ENCODE assay signal across 8 mouse cellular contexts in genomic region chr8:105606189-105607023, GRCm38 (mm10). TPM values are rescaled to one million over a fixed set of nuclear protein-coding genes. Genes with fewer than 3 reads are reported as not detected.
DNase-seq lines count a peak whose midpoint lies in the region; ATAC-seq and TF ChIP-seq lines count a peak whose summit lies in the region.

No protein-coding gene starts in this region.

- H3K27ac ChIP-seq in embryonic facial prominence, embryonic 13.5 days, result peak overlapping the region; percentile 83; the same call in 1 of the 2 replicates
- H3K27ac ChIP-seq in limb, embryonic 14.5 days (replicated peaks; ENCODE audit: low read depth, low read length), result peak overlapping the region; percentile 80
- peak overlapping the region; percentile 89 for H3K27ac ChIP-seq in midbrain, embryonic 15.5 days

- peak; percentile 51 to 63 for DNase-seq in urinary bladder, adult 18-20 months (ENCODE audit: low spot score in 2 of 2)
- no peak for DNase-seq in urinary bladder, postnatal 10 days (ENCODE audit: low spot score)
- DNase-seq in heart, adult 8-10 months (ENCODE audit: low spot score), result peak; percentile 91
- DNase-seq in kidney, adult 8-10 months, result peak; percentile 78 to 87
- DNase-seq in limb, embryonic 14.5 days (ENCODE audit: low spot score), result peak; percentile 85
- DNase-seq in spleen, postnatal 10 days (ENCODE audit: low spot score in 2 of 2), result peak; percentile 71 to 73

- H3K4me1 ChIP-seq in embryonic facial prominence, embryonic 13.5 days, result peaks cover 25% of the 10 kb centered on the region
- peaks cover 22% of the 10 kb centered on the region for H3K4me1 ChIP-seq in limb, embryonic 14.5 days (ENCODE audit: control insufficient read depth, insufficient read depth, low read length)
- H3K4me1 ChIP-seq in midbrain, embryonic 15.5 days, result peaks cover 34% of the 10 kb centered on the region

- H3K4me3 ChIP-seq in embryonic facial prominence, embryonic 13.5 days, result peak overlapping the region; percentile 82
- H3K4me3 ChIP-seq in limb, embryonic 14.5 days (replicated peaks; ENCODE audit: low read length), result peak overlapping the region; percentile 81
- peak overlapping the region; percentile 77 for H3K4me3 ChIP-seq in midbrain, embryonic 15.5 days

- ATAC-seq in embryonic facial prominence, embryonic 13.5 days (ENCODE audit: insufficient number of reproducible peaks, insufficient read depth, low FRiP score, low TSS enrichment, low read depth), result peak; percentile 53
- ATAC-seq in limb, embryonic 14.5 days (ENCODE audit: low FRiP score, low read depth), result peak; percentile 58
- ATAC-seq in midbrain, embryonic 15.5 days (replicated peaks), result peak; percentile 75

- H3K36me3 ChIP-seq in embryonic facial prominence, embryonic 13.5 days, result no peaks in the 10 kb centered on the region
- no peaks in the 10 kb centered on the region for H3K36me3 ChIP-seq in limb, embryonic 14.5 days (ENCODE audit: control insufficient read depth, insufficient read depth, low read length)
- H3K36me3 ChIP-seq in midbrain, embryonic 15.5 days (replicated peaks), result no peaks in the 10 kb centered on the region

- no peaks in the 10 kb centered on the region; the same call in 1 of the 2 replicates for H3K27me3 ChIP-seq in embryonic facial prominence, embryonic 13.5 days
- no peaks in the 10 kb centered on the region for H3K27me3 ChIP-seq in limb, embryonic 14.5 days (ENCODE audit: control insufficient read depth, insufficient read depth, low read length)
- H3K27me3 ChIP-seq in midbrain, embryonic 15.5 days (replicated peaks), result 0 out of 2 replicates have a peak, but pooled peaks cover 4% of the 10 kb centered on the region

- peak overlapping the region; percentile 89 for H3K9ac ChIP-seq in embryonic facial prominence, embryonic 13.5 days
- H3K9ac ChIP-seq in limb, embryonic 14.5 days (ENCODE audit: low read depth, low read length, severe bottlenecking), result peak overlapping the region; percentile 84
- peak overlapping the region; percentile 83 for H3K9ac ChIP-seq in midbrain, embryonic 15.5 days

- 1% methylated on average over 30 of the region's 30 CpGs for WGBS in embryonic facial prominence, embryonic 13.5 days
- 2% methylated on average over 30 of the region's 30 CpGs for WGBS in limb, embryonic 14.5 days
- under 1% methylated on average over 30 of the region's 30 CpGs for WGBS in midbrain, embryonic 15.5 days

- no peak for TF ChIP-seq POLR2A in limb, embryonic 14.5 days (IDR thresholded peaks at IDR 0.05; ENCODE audit: borderline replicate concordance, extremely low read depth, insufficient read depth, insufficient read length)

- no peaks in the 10 kb centered on the region for H3K9me3 ChIP-seq in embryonic facial prominence, embryonic 13.5 days
- H3K9me3 ChIP-seq in limb, embryonic 14.5 days (ENCODE audit: control insufficient read depth, low read length), result no peaks in the 10 kb centered on the region
- no peaks in the 10 kb centered on the region for H3K9me3 ChIP-seq in midbrain, embryonic 15.5 days

- H3K4me2 ChIP-seq in embryonic facial prominence, embryonic 13.5 days, result peak overlapping the region; percentile 98
- H3K4me2 ChIP-seq in limb, embryonic 14.5 days (replicated peaks; ENCODE audit: low read depth, low read length, severe bottlenecking), result peak overlapping the region; percentile 97
- peak overlapping the region; percentile 95 for H3K4me2 ChIP-seq in midbrain, embryonic 15.5 days

RNA-seq across cellular contexts. Expression of gene Ripor1, which starts 1.4 kb away (rescaled TPM):
- polyA plus RNA-seq in embryonic facial prominence, embryonic 13.5 days (2015; fragmentation: Nextera tagmentation; extraction: Ambion mirVana), result 18.6 and 18.7 TPM in 2 replicates
- 10 to 100 TPM; 45.5 to 50.0 (median 47.4) TPM for total RNA-seq in heart, adult 8-10 months (2022)
- 25.0 and 34.3 TPM in 2 replicates for polyA plus RNA-seq in limb, embryonic 14.5 days (2012; rRNA removed)
- polyA plus RNA-seq in limb, embryonic 14.5 days (2014; fragmentation: Nextera tagmentation; extraction: Ambion mirVana), result 18.7 and 22.1 TPM in 2 replicates
- polyA plus RNA-seq in midbrain, embryonic 15.5 days (2015; fragmentation: Nextera tagmentation; extraction: Ambion mirVana), result 35.4 and 36.5 TPM in 2 replicates

RNA-seq across cellular contexts. Expression of gene Ctcf, which starts 30.0 kb away (rescaled TPM):
- 136 and 146 TPM in 2 replicates for polyA plus RNA-seq in embryonic facial prominence, embryonic 13.5 days (2015; fragmentation: Nextera tagmentation; extraction: Ambion mirVana)
- 10 to 100 TPM; 37.4 to 46.3 (median 40.7) TPM for total RNA-seq in heart, adult 8-10 months (2022)
- polyA plus RNA-seq in limb, embryonic 14.5 days (2012; rRNA removed), result 39.1 and 48.1 TPM in 2 replicates
- 97.8 and 107 TPM in 2 replicates for polyA plus RNA-seq in limb, embryonic 14.5 days (2014; fragmentation: Nextera tagmentation; extraction: Ambion mirVana)
- 108 and 129 TPM in 2 replicates for polyA plus RNA-seq in midbrain, embryonic 15.5 days (2015; fragmentation: Nextera tagmentation; extraction: Ambion mirVana)

RNA-seq across cellular contexts. Expression of gene Agrp, which starts 30.8 kb away (rescaled TPM):
- polyA plus RNA-seq in embryonic facial prominence, embryonic 13.5 days (2015; fragmentation: Nextera tagmentation; extraction: Ambion mirVana), result 0.90 and 2.1 TPM in 2 replicates
- total RNA-seq in heart, adult 8-10 months (2022), result not detected
- polyA plus RNA-seq in limb, embryonic 14.5 days (2012; rRNA removed), result 1.0 and 1.7 TPM in 2 replicates
- 2.5 and 2.6 TPM in 2 replicates for polyA plus RNA-seq in limb, embryonic 14.5 days (2014; fragmentation: Nextera tagmentation; extraction: Ambion mirVana)
- 1.0 and 1.1 TPM in 2 replicates for polyA plus RNA-seq in midbrain, embryonic 15.5 days (2015; fragmentation: Nextera tagmentation; extraction: Ambion mirVana)

RNA-seq across cellular contexts. Expression of gene Atp6v0d1, which starts 40.6 kb away (rescaled TPM):
- 78.4 and 80.4 TPM in 2 replicates for polyA plus RNA-seq in embryonic facial prominence, embryonic 13.5 days (2015; fragmentation: Nextera tagmentation; extraction: Ambion mirVana)
- total RNA-seq in heart, adult 8-10 months (2022), result 10 to 100 TPM; 41.6 to 53.8 (median 51.7) TPM
- 98.9 and 105 TPM in 2 replicates for polyA plus RNA-seq in limb, embryonic 14.5 days (2012; rRNA removed)
- 91.2 and 93.2 TPM in 2 replicates for polyA plus RNA-seq in limb, embryonic 14.5 days (2014; fragmentation: Nextera tagmentation; extraction: Ambion mirVana)
- polyA plus RNA-seq in midbrain, embryonic 15.5 days (2015; fragmentation: Nextera tagmentation; extraction: Ambion mirVana), result 234 and 240 TPM in 2 replicates
